Mouse (Mus musculus) neural tube, postnatal 0 days (tissue): ENCODE measurements around the gene Spata9. TPM values are rescaled to one million over a fixed set of nuclear protein-coding genes. Genes with fewer than 3 reads are reported as not detected.

Source experiments
- polyA plus RNA-seq: library from polyadenylated mRNA; unstranded; fragments of >200 nt; fragmentation: Nextera tagmentation; extraction: Ambion mirVana; gene quantifications from 2 replicates; pipeline ENCODE4 v1.2.1, GENCODE M21; 2015

Gene Spata9
- polyA plus RNA-seq = 2.0 and 2.2 TPM in 2 replicates

DNA sequence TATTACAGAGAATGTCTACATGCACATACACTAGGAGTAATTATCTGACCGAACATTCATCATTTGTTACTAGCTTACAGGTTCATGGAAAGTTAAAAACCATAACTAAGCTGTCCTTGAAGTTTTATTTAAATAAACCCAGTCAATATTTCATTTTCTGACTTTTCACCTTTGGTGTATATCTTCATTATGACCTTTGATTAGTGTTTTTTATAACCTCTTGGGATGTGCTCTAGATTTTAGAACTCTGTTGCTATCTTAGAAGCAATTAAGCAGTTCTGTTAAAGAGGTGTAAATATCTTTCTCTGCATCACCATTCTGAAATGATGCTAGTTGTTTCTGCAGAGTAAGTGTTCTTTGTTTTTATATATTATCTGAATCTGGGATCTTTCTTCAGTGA, at the start of gene Spata9:
Gene Spata9, plus strand, starts transcription at position 301 of the 400 bp plus-strand sequence.

DNA sequence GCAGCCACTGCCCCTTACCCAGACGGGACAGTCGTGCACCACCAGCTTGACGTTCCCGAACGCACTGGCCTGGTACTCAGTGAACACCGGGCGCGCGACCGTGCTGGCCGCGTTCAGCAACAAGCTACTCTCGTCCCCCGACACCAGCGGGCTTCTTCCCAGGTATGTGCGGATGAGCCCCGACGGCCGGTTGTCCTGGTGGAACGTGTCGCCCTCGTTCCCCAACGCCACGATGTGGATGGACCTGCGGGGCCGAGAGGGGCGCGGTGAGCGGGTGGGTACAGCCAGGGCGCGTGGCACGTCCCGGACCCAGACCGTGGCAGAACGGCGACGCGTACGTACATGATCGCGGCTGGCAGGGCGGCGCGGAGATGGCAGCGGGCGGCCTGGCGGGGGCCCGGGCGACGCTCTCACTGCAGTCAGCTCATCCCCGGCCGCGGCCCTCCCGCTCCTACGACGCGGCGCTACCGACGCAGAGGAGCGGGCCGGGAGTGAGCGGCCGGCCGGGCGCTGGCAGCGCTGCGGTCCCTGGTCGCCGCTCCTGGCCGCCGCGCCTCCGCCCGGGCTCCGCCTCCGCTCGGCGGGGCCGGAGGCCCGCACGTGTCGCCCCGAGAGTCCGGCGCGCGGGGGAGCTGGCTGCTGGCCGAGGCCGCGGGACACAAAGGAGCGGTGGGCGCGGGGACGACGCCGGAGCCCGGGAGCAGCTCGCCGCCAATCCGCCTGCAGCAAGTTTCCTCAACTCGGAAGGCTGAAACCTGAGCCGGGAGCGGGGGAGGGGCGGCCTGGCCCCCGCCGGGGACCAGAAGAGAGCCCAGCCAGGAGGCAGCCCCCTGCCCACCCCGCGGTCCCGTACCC, 23.5 kb upstream of the Spata9 start, which contains the start of gene Rhobtb3:
Gene Rhobtb3, minus strand, starts transcription at position 737 of the 855 bp plus-strand sequence.

DNA sequence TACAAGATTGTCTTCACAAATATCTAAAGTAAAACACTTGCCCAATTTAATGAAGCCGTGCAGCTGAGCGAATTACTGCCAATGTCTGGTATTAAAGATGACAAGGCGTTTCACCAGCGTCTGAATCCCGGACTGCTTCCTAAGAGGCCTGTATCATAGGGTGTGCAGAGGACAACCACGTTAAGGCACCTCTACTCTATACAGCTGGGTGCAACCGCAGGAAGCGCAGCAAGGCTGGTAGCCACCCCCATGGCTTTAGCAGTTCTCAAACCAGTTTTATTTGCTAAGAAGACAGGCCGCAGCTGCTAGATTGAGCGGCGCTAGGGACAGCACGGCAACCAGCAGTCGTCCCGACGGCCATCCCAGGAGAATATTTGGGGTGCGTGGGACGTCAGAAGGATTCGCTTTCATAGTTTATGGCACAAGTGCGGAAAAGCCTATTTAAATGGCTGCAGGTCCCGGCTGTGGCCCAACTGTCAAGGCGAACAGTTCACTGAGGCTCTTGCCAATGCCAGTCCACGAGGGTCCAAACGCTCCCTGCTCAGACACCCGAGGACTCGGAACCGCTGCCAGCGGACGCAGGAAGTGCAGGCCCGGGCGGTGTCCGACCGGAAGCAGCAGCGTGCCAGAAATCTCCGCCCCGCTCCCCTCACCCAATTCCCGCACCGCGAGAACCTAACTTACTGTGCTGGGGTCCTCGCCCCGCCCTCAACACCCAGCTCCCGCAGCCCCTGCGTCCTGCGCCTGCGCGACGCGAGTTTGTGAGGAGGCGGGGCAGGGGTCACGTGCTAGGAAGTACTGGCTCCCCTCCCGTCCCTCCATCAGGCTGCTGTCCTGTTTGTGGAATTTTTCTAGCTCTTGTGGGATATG, 51.3 kb downstream of the Spata9 start, which contains the start of gene Rfesd:
Gene Rfesd, minus strand, starts transcription at position 746 of the 870 bp plus-strand sequence.

Other genes starting within 250 kb of the Spata9 start
- 122 and 132 TPM in 2 replicates for gene Glrx, start 127.3 kb upstream of the Spata9 start, polyA plus RNA-seq
- 14.5 and 15.1 TPM in 2 replicates for gene Rhobtb3, start 23.2 kb upstream of the Spata9 start, polyA plus RNA-seq
- gene Rfesd, start 51.6 kb downstream of the Spata9 start, polyA plus RNA-seq = 21.0 and 26.3 TPM in 2 replicates
- gene Gpr150, start 89.8 kb downstream of the Spata9 start, polyA plus RNA-seq = 6.0 and 6.7 TPM in 2 replicates
- gene Arsk, start 131.5 kb downstream of the Spata9 start, polyA plus RNA-seq = 5.8 and 6.5 TPM in 2 replicates
- gene Ttc37, start 131.6 kb downstream of the Spata9 start, polyA plus RNA-seq = 7.3 and 7.7 TPM in 2 replicates